ENCODE assay signal across 28 mouse cellular contexts in genomic region chr11:61033160-61033559, GRCm38 (mm10). TPM values are rescaled to one million over a fixed set of nuclear protein-coding genes. Genes with fewer than 3 reads are reported as not detected.
"Had no signal": no experiment of that assay in that cellular context is flagged by ENCODE, and none has a peak within 500 bp of the region (broad histone marks: within the 10 kb centered on the region; RNA-seq: fewer than 3 reads in every experiment).

No protein-coding gene starts in this region.

- H3K4me1 ChIP-seq: liver, embryonic 12.5 days had no signal

- ATAC-seq: hindbrain, embryonic 16.5 days; inflammation-experienced regulatory T-cells, adult 6 months; intestine, embryonic 15.5 days; intestine, postnatal 0 days; liver, embryonic 12.5 days had no signal

- H3K9ac ChIP-seq: heart, embryonic 12.5 days; hindbrain, embryonic 12.5 days; hindbrain, embryonic 14.5 days; intestine, embryonic 15.5 days; kidney, embryonic 15.5 days; limb, embryonic 13.5 days; limb, embryonic 15.5 days; liver, embryonic 12.5 days; liver, embryonic 14.5 days had no signal

- H3K9me3 ChIP-seq: heart, embryonic 12.5 days; hindbrain, embryonic 10.5 days; hindbrain, embryonic 12.5 days; intestine, embryonic 15.5 days; kidney, embryonic 15.5 days; limb, embryonic 15.5 days; liver, embryonic 12.5 days had no signal

- H3K27ac ChIP-seq: gastrocnemius, adult 2 months; heart, adult 2 months; hindbrain, embryonic 10.5 days; hindbrain, embryonic 12.5 days; hindbrain, embryonic 14.5 days; intestine, embryonic 15.5 days; kidney, embryonic 15.5 days; kidney, postnatal 0 days; limb, embryonic 13.5 days; limb, embryonic 15.5 days; liver, embryonic 12.5 days; liver, embryonic 14.5 days had no signal

- DNase-seq: gastrocnemius, postnatal 10 days; gastrocnemius, postnatal 25 days; heart, adult 2 months; heart, postnatal 10 days; heart, postnatal 4 days; kidney, adult 18-20 months; kidney, adult 9 months; kidney, postnatal 14 days; kidney, postnatal 36 days; layer of hippocampus, adult 9-11 months; layer of hippocampus, postnatal 36 days; left cerebral cortex, postnatal 4 days had no signal

- H3K4me3 ChIP-seq: gastrocnemius, adult 2 months; heart, adult 2 months; heart, embryonic 12.5 days; hindbrain, embryonic 10.5 days; hindbrain, embryonic 12.5 days; intestine, embryonic 15.5 days; kidney, embryonic 15.5 days; limb, embryonic 13.5 days; limb, embryonic 15.5 days; liver, embryonic 12.5 days had no signal

- H3K36me3 ChIP-seq: heart, embryonic 12.5 days; hindbrain, embryonic 10.5 days; hindbrain, embryonic 12.5 days; intestine, embryonic 15.5 days; kidney, embryonic 15.5 days; limb, embryonic 13.5 days; limb, embryonic 15.5 days; liver, embryonic 12.5 days had no signal

- H3K27me3 ChIP-seq: heart, embryonic 12.5 days; hindbrain, embryonic 12.5 days; intestine, embryonic 15.5 days; kidney, embryonic 15.5 days; limb, embryonic 13.5 days; limb, embryonic 15.5 days had no signal

- H3K4me2 ChIP-seq: heart, embryonic 12.5 days; hindbrain, embryonic 12.5 days; hindbrain, embryonic 14.5 days; intestine, embryonic 15.5 days; kidney, embryonic 15.5 days; limb, embryonic 13.5 days; limb, embryonic 15.5 days; liver, embryonic 12.5 days had no signal

RNA-seq across cellular contexts. Expression of gene Kcnj12, which starts 10.8 kb away (rescaled TPM):
- polyA plus RNA-seq: inflammation-experienced regulatory T-cells, adult 6 months; liver, adult 2 months had no signal
